Mouse (Mus musculus) CH12.LX (cell line): ENCODE measurements at regions not wholly inside any gene's neighbourhood (a gene's known extent, or its start where the extent isn't known, plus 50 kb on each side); places are given as distances from the start of the nearest gene placed in this dataset.
A peak's percentile ranks its signal among the peaks of the same experiment; 100 is the strongest.

Experiments used
- DNase-seq: peaks from one replicate; pipeline ENCODE4 v3.0.0-alpha.2; 2013; ENCODE audit errors: extremely low read depth
- H3K27ac ChIP-seq: 2 replicates; pipeline ENCODE4 v1.5.1; 2012; ENCODE audit warnings: low read depth, mild to moderate bottlenecking, control low read depth, moderate library complexity; ENCODE audit not compliant: insufficient read depth
- H3K27me3 ChIP-seq: replicated peaks from 2 replicates; pipeline ENCODE3; 2012; ENCODE audit warnings: inconsistent platforms
- H3K36me3 ChIP-seq, 2 experiments: replicated peaks in 1 of 2; 2 replicates each; pipeline versions ENCODE3 to v1.6.1; 2012; ENCODE audit warnings: inconsistent platforms in 1 of 2, low read length in 1 of 2, mild to moderate bottlenecking in 1 of 2, mixed read lengths in 1 of 2, moderate library complexity in 1 of 2; ENCODE audit not compliant: control insufficient read depth in 1 of 2, insufficient read depth in 1 of 2
- H3K4me1 ChIP-seq, 2 experiments: 2 replicates each; pipeline ENCODE4 v1.6.1; 2012; ENCODE audit warnings: inconsistent platforms in 1 of 2, moderate library complexity in 1 of 2; ENCODE audit not compliant: insufficient read depth in 2 of 2, control insufficient read depth in 1 of 2
- H3K4me2 ChIP-seq: 2 replicates; pipeline ENCODE4 v1.6.1; 2012; ENCODE audit warnings: low read depth, mild to moderate bottlenecking, control low read depth; ENCODE audit not compliant: poor library complexity, insufficient read depth, severe bottlenecking
- H3K4me3 ChIP-seq, 3 experiments: fragments of 150-350 bp in 1 of 3; sonication (generic) in 1 of 3; replicated peaks in 1 of 3; 2 replicates each; pipeline versions ENCODE3 to v1.5.1; 2011 to 2012; ENCODE audit warnings: low read depth in 2 of 3, low read length in 2 of 3, mild to moderate bottlenecking in 2 of 3, moderate library complexity in 2 of 3, control low read depth in 1 of 3, improper control_type of control experiment in 1 of 3, inconsistent platforms in 1 of 3, mixed read lengths in 1 of 3; ENCODE audit not compliant: poor library complexity in 1 of 3
- H3K79me2 ChIP-seq: replicated peaks from 2 replicates; pipeline ENCODE4 v1.6.1; 2012; ENCODE audit warnings: mild to moderate bottlenecking, moderate library complexity; ENCODE audit not compliant: control insufficient read depth, poor library complexity, insufficient read depth, severe bottlenecking; ENCODE audit errors: extremely low read depth
- H3K9ac ChIP-seq: 2 replicates; pipeline ENCODE4 v1.6.1; 2012; ENCODE audit warnings: low read depth, mild to moderate bottlenecking, control low read depth, moderate library complexity; ENCODE audit not compliant: insufficient read depth
- H3K9me3 ChIP-seq: replicated peaks from 2 replicates; pipeline ENCODE3; 2012; ENCODE audit warnings: low read length, inconsistent platforms, mixed read lengths
- CHD1 ChIP-seq: IDR thresholded peaks from 2 replicates; pipeline ENCODE4 v1.6.1; 2012; ENCODE audit warnings: low read depth, low read length, improper control_type of control experiment, inconsistent platforms
- CHD2 ChIP-seq: IDR thresholded peaks from 2 replicates; pipeline ENCODE4 v1.6.1; 2011; ENCODE audit warnings: low read length, improper control_type of control experiment
- CTCF ChIP-seq, 2 experiments: IDR thresholded peaks in 1 of 2; conservative IDR thresholded peaks in 1 of 2; 2 replicates each; pipeline ENCODE4 v1.5.1; 2011 to 2012; ENCODE audit warnings: low read depth in 2 of 2, low read length in 2 of 2, improper control_type of control experiment in 1 of 2, inconsistent platforms in 1 of 2, mild to moderate bottlenecking in 1 of 2, moderate library complexity in 1 of 2
- E2F4 ChIP-seq: IDR thresholded peaks from 2 replicates; pipeline ENCODE4 v1.6.1; 2011; ENCODE audit warnings: low read depth, low read length, improper control_type of control experiment; ENCODE audit not compliant: insufficient replicate concordance
- EP300 ChIP-seq: IDR thresholded peaks from 2 replicates; pipeline ENCODE4 v1.6.1; 2011; ENCODE audit warnings: low read length, improper control_type of control experiment
- HCFC1 ChIP-seq: IDR thresholded peaks from 2 replicates; pipeline ENCODE4 v1.6.1; 2012; ENCODE audit warnings: low read depth, mild to moderate bottlenecking, inconsistent platforms, low read length, improper control_type of control experiment
- JUND ChIP-seq: conservative IDR thresholded peaks from 2 replicates; pipeline ENCODE4 v1.6.1; 2011; ENCODE audit warnings: low read depth, low read length, improper control_type of control experiment
- KAT2A ChIP-seq: IDR thresholded peaks from 2 replicates; pipeline ENCODE4 v1.6.1; 2012; ENCODE audit warnings: low read length, improper control_type of control experiment, inconsistent platforms; ENCODE audit not compliant: insufficient replicate concordance
- MAFK ChIP-seq: IDR thresholded peaks from 2 replicates; pipeline ENCODE4 v1.6.1; 2011; ENCODE audit warnings: low read length, improper control_type of control experiment; ENCODE audit not compliant: insufficient replicate concordance
- MAZ ChIP-seq: IDR thresholded peaks from 2 replicates; pipeline ENCODE4 v1.6.1; 2012; ENCODE audit warnings: low read depth, mild to moderate bottlenecking, inconsistent platforms, low read length, improper control_type of control experiment, moderate library complexity
- MYC ChIP-seq: IDR thresholded peaks from 2 replicates; pipeline ENCODE4 v1.6.1; 2011; ENCODE audit warnings: low read depth, mild to moderate bottlenecking, improper control_type of control experiment, low read length
- NELFE ChIP-seq: IDR thresholded peaks from 2 replicates; pipeline ENCODE4 v1.6.1; 2011; ENCODE audit warnings: low read depth, low read length, improper control_type of control experiment
- PAX5 ChIP-seq: IDR thresholded peaks from 2 replicates; pipeline ENCODE4 v1.6.1; 2012; ENCODE audit warnings: low read length, inconsistent platforms, mixed read lengths
- POLR2A ChIP-seq: IDR thresholded peaks from 2 replicates; pipeline ENCODE4 v1.6.1; 2011; ENCODE audit warnings: low read depth, mild to moderate bottlenecking, improper control_type of control experiment, low read length
- RAD21 ChIP-seq: IDR thresholded peaks from 2 replicates; pipeline ENCODE4 v1.6.1; 2011; ENCODE audit warnings: low read depth, mild to moderate bottlenecking, low read length, improper control_type of control experiment, moderate library complexity
- RCOR1 ChIP-seq: conservative IDR thresholded peaks from 2 replicates; pipeline ENCODE4 v1.6.1; 2012; ENCODE audit warnings: low read depth, mild to moderate bottlenecking, inconsistent platforms, low read length, improper control_type of control experiment
- SMC3 ChIP-seq: IDR thresholded peaks from 2 replicates; pipeline ENCODE4 v1.6.1; 2011; ENCODE audit warnings: low read depth, low read length, improper control_type of control experiment
- TBP ChIP-seq: conservative IDR thresholded peaks from 2 replicates; pipeline ENCODE4 v1.6.1; 2011; ENCODE audit warnings: low read depth, low read length, improper control_type of control experiment
- TCF12 ChIP-seq: IDR thresholded peaks from 2 replicates; pipeline ENCODE4 v1.6.1; 2014; ENCODE audit warnings: low read depth, mild to moderate bottlenecking, inconsistent platforms, low read length, improper control_type of control experiment
- UBTF ChIP-seq: IDR thresholded peaks from 2 replicates; pipeline ENCODE4 v1.6.1; 2012; ENCODE audit warnings: low read depth, mild to moderate bottlenecking, inconsistent platforms, low read length, improper control_type of control experiment, moderate library complexity
- USF2 ChIP-seq: conservative IDR thresholded peaks from 2 replicates; pipeline ENCODE4 v1.6.1; 2011; ENCODE audit warnings: low read depth, low read length, improper control_type of control experiment
- ZKSCAN1 ChIP-seq: IDR thresholded peaks from 2 replicates; pipeline ENCODE4 v1.6.1; 2012; ENCODE audit warnings: low read depth, inconsistent platforms, low read length, improper control_type of control experiment, borderline replicate concordance
- ZNF384 ChIP-seq: IDR thresholded peaks from 2 replicates; pipeline ENCODE4 v1.6.1; 2012; ENCODE audit warnings: low read depth, low read length, improper control_type of control experiment, inconsistent platforms
- dilution Hi-C: fragments of 300-500 bp; cut with MboI; formaldehyde crosslinking; loops from 2 replicates; pipeline ENCODE4 v1.14.3; 2020; ENCODE audit warnings: low sequenced_read_pairs; ENCODE audit not compliant: extremely low pct_unique_long_range_greater_than_20kb, extremely low pct_ligation_motif_present
- in situ Hi-C: fragments of 300-500 bp; cut with MboI; formaldehyde crosslinking; loops from 3 replicates; pipeline ENCODE4 v1.14.3; 2019; ENCODE audit warnings: low sequenced_read_pairs, low pct_ligation_motif_present, low pct_unique_long_range_greater_than_20kb, mixed read lengths

GRCm38 (mm10) chr4:106040376-106040775 is 250.7 kb downstream of the Gm12728 start:
- Histone ChIP-seq H3K4me3 (no peak overlapping the region), H3K4me2 (no peak overlapping the region), H3K9ac (no peak overlapping the region), H3K27me3 (peaks cover 39% of the 10 kb centered on the region), H3K4me1 (no peaks in the 10 kb centered on the region), H3K36me3 (no peaks in the 10 kb centered on the region), H3K79me2 (no peaks in the 10 kb centered on the region), H3K9me3 (no peaks in the 10 kb centered on the region), H3K27ac (no peak overlapping the region)
- dilution Hi-C loops: no loop called here
- in situ Hi-C loops: no loop called here
- TF ChIP-seq CTCF (conservative IDR thresholded peaks at IDR 0.05 in 1 of 2, IDR thresholded peaks at IDR 0.05 in 1 of 2; ENCODE audit: low read depth in 2 of 2, low read length in 2 of 2) (no peak), E2F4 (no peak), ZKSCAN1 (no peak), MAZ (no peak), KAT2A (no peak), RCOR1 (no peak), JUND (no peak), TCF12 (no peak), HCFC1 (no peak), UBTF (no peak), USF2 (no peak), PAX5 (no peak), RAD21 (no peak)
- DNase-seq: no peak

- TF ChIP-seq EP300 (no peak), MAZ (no peak), TBP (no peak), CHD1 (no peak), NELFE (no peak), KAT2A (no peak), POLR2A (no peak), MAFK (no peak), ZNF384 (no peak), CHD2 (no peak), SMC3 (no peak), MYC (no peak), RAD21 (no peak)
- H3K4me3 ChIP-seq: no peak overlapping the region
- in situ Hi-C loops: no loop called here
- peaks cover 43% of the 10 kb centered on the region for H3K27me3 ChIP-seq
- no peak overlapping the region for H3K27ac ChIP-seq
- dilution Hi-C loops: no loop called here
- peak; percentile 20 for DNase-seq
- H3K4me2 ChIP-seq: no peak overlapping the region
- no peaks in the 10 kb centered on the region for H3K9me3 ChIP-seq
- H3K36me3 ChIP-seq: no peaks in the 10 kb centered on the region
- H3K4me1 ChIP-seq: no peaks in the 10 kb centered on the region
- H3K9ac ChIP-seq: no peak overlapping the region
- no peaks in the 10 kb centered on the region for H3K79me2 ChIP-seq
Measured at GRCm38 (mm10) chr4:106042456-106042855, 252.8 kb downstream of the Gm12728 start.
